Mouse (Mus musculus): Measurements from ENCODE around the gene Hoxd8. TPM values are rescaled to one million over a fixed set of nuclear protein-coding genes. Genes with fewer than 3 reads are reported as not detected.

The Hoxd8 gene
- polyA plus RNA-seq, 1 experiment from 2014 or later, result 0.61 TPM

DNA sequence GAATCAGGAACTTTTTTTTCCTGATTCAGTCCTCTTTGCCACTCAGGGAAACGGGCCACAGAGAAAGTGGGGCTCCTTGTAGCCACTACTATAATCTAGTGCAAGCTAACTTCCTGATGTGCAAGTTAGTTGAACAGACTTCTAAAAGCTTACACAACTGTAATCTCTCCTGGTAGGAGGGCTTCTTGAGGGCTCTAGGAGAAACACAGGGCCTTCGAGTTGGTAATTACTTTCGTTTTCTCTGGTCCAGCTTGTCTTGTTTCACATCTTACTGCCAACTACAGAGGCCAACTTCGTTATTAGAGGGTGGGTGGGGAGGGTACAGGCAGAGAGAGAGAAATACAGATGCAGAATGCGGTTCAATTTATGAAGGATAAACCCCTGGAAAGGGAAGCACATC lies 32.6 kb upstream of the Hoxd8 start:
- Histone ChIP-seq H3K36me3 (ENCODE audit: control insufficient read depth, insufficient read depth, low read length) (no peaks in the 10 kb centered on the region), H3K4me1 (ENCODE audit: control insufficient read depth in 2 of 2, insufficient read depth in 2 of 2, low read length in 2 of 2) (peaks cover 5 to 12% of the 10 kb centered on the region in 2 experiments), H3K4me2 (ENCODE audit: low read length) (peak overlapping the region; percentile 18; the same call in 1 of the 2 replicates), H3K9me3 (ENCODE audit: control insufficient read depth, low read length) (no peaks in the 10 kb centered on the region), H3K27ac (replicated peaks in 1 of 2; ENCODE audit: control insufficient read depth in 1 of 2, insufficient read depth in 1 of 2, low read depth in 2 of 2, low read length in 2 of 2) (no peak overlapping the region), H3K9ac (ENCODE audit: low read length) (no peak overlapping the region), H3K27me3 (ENCODE audit: control insufficient read depth, insufficient read depth, low read length) (peaks cover 98% of the 10 kb centered on the region), H3K4me3 (ENCODE audit: control insufficient read depth in 1 of 2, insufficient read depth in 1 of 2, low read depth in 1 of 2, low read length in 2 of 2) (0 out of 4 replicates have a peak overlapping the region, but pooled peaks of 1 of the 2 experiments have one; percentile 37)
- ATAC-seq (ENCODE audit: insufficient number of reproducible peaks, insufficient read depth, low FRiP score, low read depth), result no peak
- 10% methylated on average over 5 of the region's 5 CpGs for WGBS

DNA sequence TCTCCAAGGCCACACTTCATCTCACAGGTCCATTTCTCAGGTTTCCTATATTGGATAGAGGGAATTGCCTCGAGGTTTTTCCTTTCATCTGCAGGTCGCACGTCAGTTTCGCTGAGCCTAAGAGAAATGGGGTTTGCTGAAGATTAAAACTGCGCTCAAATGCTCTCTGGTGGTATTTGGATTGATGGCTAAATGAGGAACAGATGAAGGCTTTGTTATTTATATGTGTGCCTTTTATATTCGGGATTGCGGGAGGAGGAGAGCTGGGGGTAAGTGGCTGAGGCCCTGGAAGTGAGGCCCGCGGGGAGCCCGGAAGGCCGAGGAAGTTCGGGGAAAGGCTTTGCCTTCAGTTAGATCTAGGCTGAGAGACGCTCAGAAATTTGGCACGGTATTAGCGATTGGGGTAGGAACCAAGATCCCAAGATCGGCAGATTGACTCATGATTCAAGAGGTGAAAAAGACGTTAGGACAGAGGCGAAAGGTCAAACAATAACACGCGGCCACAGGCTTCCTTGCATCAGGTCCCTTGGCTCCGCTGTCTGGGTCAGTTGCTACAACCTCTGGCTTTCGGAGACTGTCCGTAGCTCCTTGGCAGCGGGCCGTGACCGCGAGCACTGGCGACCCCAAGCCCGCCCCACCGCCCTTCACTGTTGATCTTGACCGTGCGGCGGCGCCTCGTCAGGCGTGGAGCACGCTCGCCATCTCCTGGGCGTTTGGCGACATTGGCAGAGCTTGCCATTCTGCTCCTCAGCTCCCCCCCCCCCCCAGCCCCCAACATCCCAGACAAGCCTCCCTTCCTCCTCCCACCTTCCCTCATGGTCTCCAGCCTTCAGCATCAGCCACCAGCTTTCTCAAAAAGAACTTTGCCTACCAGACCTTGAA lies 31.7 kb upstream of the Hoxd8 start:
- peak; percentile 49; the same call in 1 of the 2 replicates for ATAC-seq (ENCODE audit: insufficient number of reproducible peaks, insufficient read depth, low FRiP score, low read depth)
- peak overlapping the region; percentile 54 for H3K9ac ChIP-seq (ENCODE audit: low read length)

DNA sequence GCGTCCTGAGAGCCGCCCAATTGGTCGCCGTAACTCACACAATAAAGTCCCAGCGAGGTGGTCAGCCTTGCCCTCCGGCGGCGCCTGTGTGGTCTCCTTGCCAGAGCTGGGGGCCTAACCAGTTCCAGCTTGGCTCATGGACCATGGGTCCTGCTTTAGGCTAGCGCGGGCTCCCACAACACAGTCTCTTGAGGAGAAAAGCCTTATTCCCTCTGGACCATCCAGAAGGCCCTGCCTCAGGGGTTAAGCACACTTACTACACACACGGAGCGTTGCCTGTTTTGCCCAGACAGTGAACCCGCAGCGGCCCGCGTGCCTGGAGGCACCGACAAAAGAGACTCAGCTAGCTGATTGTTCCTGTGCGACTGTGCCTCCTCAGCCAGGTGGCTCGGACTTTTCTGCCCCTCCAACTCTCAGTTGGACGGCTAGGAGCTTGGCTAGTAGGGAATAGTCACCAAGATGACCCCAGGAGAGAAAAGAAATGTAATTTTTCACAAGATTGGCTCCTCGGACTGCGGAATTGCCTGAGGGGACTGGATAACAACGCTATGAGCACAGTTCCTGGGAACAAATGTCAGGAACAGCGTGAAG lies 30.5 kb upstream of the Hoxd8 start:
- Histone ChIP-seq H3K27me3 (ENCODE audit: control insufficient read depth, insufficient read depth, low read length) (peaks cover 99% of the 10 kb centered on the region), H3K4me1 (ENCODE audit: control insufficient read depth in 2 of 2, insufficient read depth in 2 of 2, low read length in 2 of 2) (peaks cover 0 to 2% of the 10 kb centered on the region in 2 experiments; a peak in 2 of 4 replicates), H3K27ac (replicated peaks in 1 of 2; ENCODE audit: control insufficient read depth in 1 of 2, insufficient read depth in 1 of 2, low read depth in 2 of 2, low read length in 2 of 2) (no peak overlapping the region), H3K9ac (ENCODE audit: low read length) (no peak overlapping the region), H3K9me3 (ENCODE audit: control insufficient read depth, low read length) (no peaks in the 10 kb centered on the region), H3K36me3 (ENCODE audit: control insufficient read depth, insufficient read depth, low read length) (no peaks in the 10 kb centered on the region), H3K4me2 (ENCODE audit: low read length) (no peak overlapping the region), H3K4me3 (ENCODE audit: control insufficient read depth in 1 of 2, insufficient read depth in 1 of 2, low read depth in 1 of 2, low read length in 2 of 2) (no peak overlapping the region)
- no peak for ATAC-seq (ENCODE audit: insufficient number of reproducible peaks, insufficient read depth, low FRiP score, low read depth)
- WGBS, result 2% methylated on average over 24 of the region's 24 CpGs

More for the DNA sequence above, 31.7 kb upstream of the Hoxd8 start:
- H3K27me3 ChIP-seq (ENCODE audit: control insufficient read depth, insufficient read depth, low read length), result peaks cover 99% of the 10 kb centered on the region
- no peaks in the 10 kb centered on the region for H3K36me3 ChIP-seq (ENCODE audit: control insufficient read depth, insufficient read depth, low read length)
- no peaks in the 10 kb centered on the region for H3K9me3 ChIP-seq (ENCODE audit: control insufficient read depth, low read length)
- peak overlapping the region; percentile 34 to 37 for H3K4me3 ChIP-seq (ENCODE audit: control insufficient read depth in 1 of 2, insufficient read depth in 1 of 2, low read depth in 1 of 2, low read length in 2 of 2)
- no peak overlapping the region for H3K27ac ChIP-seq (replicated peaks in 1 of 2; ENCODE audit: control insufficient read depth in 1 of 2, insufficient read depth in 1 of 2, low read depth in 2 of 2, low read length in 2 of 2)
- H3K4me1 ChIP-seq (ENCODE audit: control insufficient read depth in 2 of 2, insufficient read depth in 2 of 2, low read length in 2 of 2), result peaks cover 5 to 11% of the 10 kb centered on the region in 2 experiments
- H3K4me2 ChIP-seq (ENCODE audit: low read length), result peak overlapping the region; percentile 73
- WGBS, result 3% methylated on average over 39 of the region's 40 CpGs

DNA sequence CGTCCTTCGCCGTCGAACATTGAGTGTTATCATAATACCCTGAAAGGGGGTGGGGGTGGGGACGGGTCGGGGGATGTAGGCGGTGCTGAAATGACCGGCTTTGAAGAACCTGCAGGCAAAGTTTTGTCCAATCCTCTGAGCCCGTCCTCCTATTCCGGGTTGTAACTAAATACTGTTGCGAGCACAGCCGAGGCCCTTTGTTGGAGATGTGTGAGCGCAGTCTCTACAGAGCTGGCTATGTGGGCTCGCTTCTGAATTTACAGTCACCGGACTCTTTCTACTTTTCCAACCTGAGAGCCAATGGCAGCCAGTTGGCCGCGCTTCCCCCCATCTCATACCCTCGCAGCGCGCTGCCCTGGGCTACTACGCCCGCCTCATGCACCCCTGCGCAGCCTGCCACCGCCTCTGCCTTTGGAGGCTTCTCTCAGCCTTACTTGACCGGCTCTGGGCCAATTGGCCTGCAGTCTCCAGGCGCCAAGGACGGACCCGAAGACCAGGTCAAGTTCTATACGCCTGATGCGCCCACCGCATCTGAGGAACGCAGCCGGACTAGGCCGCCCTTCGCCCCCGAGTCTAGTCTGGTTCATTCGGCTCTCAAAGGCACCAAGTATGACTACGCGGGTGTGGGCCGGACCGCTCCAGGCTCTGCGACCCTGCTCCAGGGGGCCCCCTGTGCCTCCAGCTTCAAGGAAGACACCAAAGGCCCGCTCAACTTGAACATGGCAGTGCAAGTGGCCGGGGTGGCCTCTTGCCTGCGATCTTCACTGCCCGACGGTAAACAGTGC lies 29.3 kb upstream of the Hoxd8 start, which contains the start of gene Hoxd12:
Gene Hoxd12, plus strand, starts transcription at position 133 of the 785 bp plus-strand sequence.
- H3K27ac ChIP-seq (replicated peaks in 1 of 2; ENCODE audit: control insufficient read depth in 1 of 2, insufficient read depth in 1 of 2, low read depth in 2 of 2, low read length in 2 of 2), result no peak within 1 kb of the TSS
- no peak within 1 kb of the TSS for H3K4me2 ChIP-seq (ENCODE audit: low read length)
- no peaks in the 10 kb centered on the region for H3K9me3 ChIP-seq (ENCODE audit: control insufficient read depth, low read length)
- peaks cover 99% of the 10 kb centered on the region for H3K27me3 ChIP-seq (ENCODE audit: control insufficient read depth, insufficient read depth, low read length)
- H3K36me3 ChIP-seq (ENCODE audit: control insufficient read depth, insufficient read depth, low read length), result no peaks in the 10 kb centered on the region
- no peak within 1 kb of the TSS for H3K9ac ChIP-seq (ENCODE audit: low read length)
- 3% methylated on average over 47 of the region's 47 CpGs for WGBS
- H3K4me1 ChIP-seq (ENCODE audit: control insufficient read depth in 2 of 2, insufficient read depth in 2 of 2, low read length in 2 of 2), result peaks cover 2 to 5% of the 10 kb centered on the region in 2 experiments; a peak in 2 of 4 replicates
- no peak within 1 kb of the TSS for H3K4me3 ChIP-seq (ENCODE audit: control insufficient read depth in 1 of 2, insufficient read depth in 1 of 2, low read depth in 1 of 2, low read length in 2 of 2)
- no peak for ATAC-seq (ENCODE audit: insufficient number of reproducible peaks, insufficient read depth, low FRiP score, low read depth)

DNA sequence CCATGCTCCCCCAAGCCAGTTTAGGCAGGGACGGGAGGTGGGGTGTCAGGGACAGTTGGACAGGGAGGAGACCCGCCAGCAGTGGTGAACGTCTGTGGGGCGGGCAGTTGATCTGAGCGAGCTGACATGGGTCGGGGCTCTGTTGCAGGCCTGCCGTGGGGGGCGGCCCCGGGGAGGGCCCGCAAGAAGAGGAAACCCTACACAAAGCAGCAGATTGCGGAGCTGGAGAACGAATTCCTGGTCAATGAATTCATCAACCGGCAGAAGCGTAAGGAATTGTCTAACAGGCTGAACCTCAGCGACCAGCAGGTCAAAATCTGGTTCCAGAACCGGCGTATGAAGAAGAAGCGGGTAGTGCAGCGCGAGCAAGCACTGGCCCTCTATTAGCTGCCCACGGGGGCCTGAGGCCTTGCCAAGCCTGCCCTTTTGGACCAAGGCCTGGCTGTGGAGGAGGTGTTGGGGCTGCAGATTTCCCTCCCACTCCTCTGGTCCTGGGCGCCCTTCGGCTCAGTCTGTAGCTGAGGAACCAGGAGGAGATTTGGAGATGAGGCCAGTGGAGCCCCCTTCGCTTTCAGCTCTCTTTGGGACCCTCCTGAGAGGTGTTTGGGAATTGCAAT lies 28.6 kb upstream of the Hoxd8 start:
- Histone ChIP-seq H3K9me3 (ENCODE audit: control insufficient read depth, low read length) (no peaks in the 10 kb centered on the region), H3K27ac (replicated peaks in 1 of 2; ENCODE audit: control insufficient read depth in 1 of 2, insufficient read depth in 1 of 2, low read depth in 2 of 2, low read length in 2 of 2) (no peak overlapping the region), H3K9ac (ENCODE audit: low read length) (no peak overlapping the region), H3K36me3 (ENCODE audit: control insufficient read depth, insufficient read depth, low read length) (no peaks in the 10 kb centered on the region), H3K4me3 (ENCODE audit: control insufficient read depth in 1 of 2, insufficient read depth in 1 of 2, low read depth in 1 of 2, low read length in 2 of 2) (no peak overlapping the region), H3K27me3 (ENCODE audit: control insufficient read depth, insufficient read depth, low read length) (peaks cover 100% of the 10 kb centered on the region), H3K4me2 (ENCODE audit: low read length) (no peak overlapping the region), H3K4me1 (ENCODE audit: control insufficient read depth in 2 of 2, insufficient read depth in 2 of 2, low read length in 2 of 2) (peaks cover 2 to 5% of the 10 kb centered on the region in 2 experiments; a peak in 2 of 4 replicates)
- 5% methylated on average over 24 of the region's 24 CpGs for WGBS
- ATAC-seq (ENCODE audit: insufficient number of reproducible peaks, insufficient read depth, low FRiP score, low read depth), result no peak

DNA sequence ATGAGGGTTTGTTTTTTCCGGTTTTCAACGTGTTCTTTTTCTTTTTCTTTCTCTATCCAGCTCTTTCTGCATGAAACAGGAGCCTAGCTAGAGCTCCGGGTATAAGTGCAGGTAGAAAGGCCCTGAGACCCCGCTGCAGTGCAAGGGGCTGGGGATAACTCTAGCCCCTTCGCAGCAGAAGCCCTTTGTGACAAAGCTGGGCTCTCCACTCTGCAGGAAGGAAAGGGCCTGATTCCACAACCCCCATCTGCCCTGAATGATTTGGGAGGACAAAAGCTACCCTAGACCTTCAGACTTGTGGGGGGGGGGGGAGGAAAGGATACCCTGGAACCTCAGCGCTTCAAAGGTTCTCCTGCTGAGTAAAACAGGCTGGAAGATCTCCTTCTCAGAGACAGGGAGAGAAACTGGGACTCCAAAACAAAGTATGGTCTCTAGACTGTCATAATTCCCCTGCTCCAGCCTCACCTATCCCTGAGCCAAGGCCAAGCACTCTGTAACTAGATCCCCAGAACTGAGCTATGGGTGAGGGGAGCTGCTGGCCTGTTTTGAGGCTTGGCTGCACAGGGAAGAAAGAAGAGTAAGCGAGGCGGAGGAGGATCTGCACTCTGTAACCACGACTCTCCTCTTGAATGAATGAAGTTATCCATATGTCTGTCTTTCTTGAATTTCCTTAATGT lies 27.9 kb upstream of the Hoxd8 start:
- Histone ChIP-seq H3K9ac (ENCODE audit: low read length) (no peak overlapping the region), H3K36me3 (ENCODE audit: control insufficient read depth, insufficient read depth, low read length) (no peaks in the 10 kb centered on the region), H3K27me3 (ENCODE audit: control insufficient read depth, insufficient read depth, low read length) (peaks cover 100% of the 10 kb centered on the region), H3K27ac (replicated peaks in 1 of 2; ENCODE audit: control insufficient read depth in 1 of 2, insufficient read depth in 1 of 2, low read depth in 2 of 2, low read length in 2 of 2) (no peak overlapping the region), H3K9me3 (ENCODE audit: control insufficient read depth, low read length) (no peaks in the 10 kb centered on the region), H3K4me2 (ENCODE audit: low read length) (no peak overlapping the region), H3K4me3 (ENCODE audit: control insufficient read depth in 1 of 2, insufficient read depth in 1 of 2, low read depth in 1 of 2, low read length in 2 of 2) (no peak overlapping the region), H3K4me1 (ENCODE audit: control insufficient read depth in 2 of 2, insufficient read depth in 2 of 2, low read length in 2 of 2) (peaks cover 2 to 5% of the 10 kb centered on the region in 2 experiments; a peak in 2 of 4 replicates)
- no peak for ATAC-seq (ENCODE audit: insufficient number of reproducible peaks, insufficient read depth, low FRiP score, low read depth)
- WGBS, result 4% methylated on average over 9 of the region's 9 CpGs
